Comparison of ENCODE assay signal across 8 mouse cellular contexts in the genomic region with DNA sequence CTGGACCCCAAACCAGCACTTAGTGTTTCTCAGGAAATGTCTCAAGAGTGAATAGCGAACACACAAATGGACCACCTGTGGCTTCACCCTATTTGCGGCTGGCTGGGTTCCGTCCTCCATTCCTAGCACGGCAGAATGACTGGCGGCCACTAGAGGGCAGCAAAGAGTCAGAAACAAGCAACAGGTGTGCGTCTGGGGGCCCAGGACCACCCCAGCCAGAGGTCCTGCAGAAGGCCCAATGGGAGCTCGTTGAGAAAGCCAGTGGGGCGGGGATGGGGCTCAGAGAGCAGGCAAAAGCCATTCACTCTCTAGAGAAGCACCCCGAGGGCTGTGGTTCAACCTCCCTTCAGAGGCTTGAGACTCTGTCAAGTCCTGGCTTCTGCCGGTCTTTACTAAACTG.
A peak's percentile ranks its signal among the peaks of the same experiment; 100 is the strongest.
DNase-seq lines count a peak whose midpoint lies in the region; ATAC-seq lines count a peak whose summit lies in the region.

No protein-coding gene starts in this region.

- peak; percentile 76 for ATAC-seq in common myeloid progenitor, adult 5-6 weeks (replicated peaks; ENCODE audit: low read depth, poor library complexity, severe bottlenecking)

- DNase-seq in 416B (ENCODE audit: low read depth) = peak; percentile 55
- DNase-seq in ZHBTc4 (ENCODE audit: low read depth, low spot score) = peak; percentile 83
- peak; percentile 42 to 68 for DNase-seq in gastrocnemius, postnatal 4 days (ENCODE audit: low spot score in 2 of 2)
- peak; percentile 86 to 87 for DNase-seq in kidney, postnatal 4 days
- peak; percentile 45 to 60 for DNase-seq in lung, adult 18-20 months
- peak; percentile 61 for DNase-seq in ovary, postnatal 36 days (ENCODE audit: low spot score)
- peak; percentile 21 to 78 for DNase-seq in thymus, postnatal 10 days (ENCODE audit: low spot score in 2 of 2)

Comparison
In these comparisons a context has a peak if more than half of its experiments do, and no peak if none do; other contexts are left out.
1. Peak in every context shown above with its lines: DNase-seq and ATAC-seq.